Mouse (Mus musculus): ENCODE data around the gene Zfp410.

The Zfp410 gene

DNA sequence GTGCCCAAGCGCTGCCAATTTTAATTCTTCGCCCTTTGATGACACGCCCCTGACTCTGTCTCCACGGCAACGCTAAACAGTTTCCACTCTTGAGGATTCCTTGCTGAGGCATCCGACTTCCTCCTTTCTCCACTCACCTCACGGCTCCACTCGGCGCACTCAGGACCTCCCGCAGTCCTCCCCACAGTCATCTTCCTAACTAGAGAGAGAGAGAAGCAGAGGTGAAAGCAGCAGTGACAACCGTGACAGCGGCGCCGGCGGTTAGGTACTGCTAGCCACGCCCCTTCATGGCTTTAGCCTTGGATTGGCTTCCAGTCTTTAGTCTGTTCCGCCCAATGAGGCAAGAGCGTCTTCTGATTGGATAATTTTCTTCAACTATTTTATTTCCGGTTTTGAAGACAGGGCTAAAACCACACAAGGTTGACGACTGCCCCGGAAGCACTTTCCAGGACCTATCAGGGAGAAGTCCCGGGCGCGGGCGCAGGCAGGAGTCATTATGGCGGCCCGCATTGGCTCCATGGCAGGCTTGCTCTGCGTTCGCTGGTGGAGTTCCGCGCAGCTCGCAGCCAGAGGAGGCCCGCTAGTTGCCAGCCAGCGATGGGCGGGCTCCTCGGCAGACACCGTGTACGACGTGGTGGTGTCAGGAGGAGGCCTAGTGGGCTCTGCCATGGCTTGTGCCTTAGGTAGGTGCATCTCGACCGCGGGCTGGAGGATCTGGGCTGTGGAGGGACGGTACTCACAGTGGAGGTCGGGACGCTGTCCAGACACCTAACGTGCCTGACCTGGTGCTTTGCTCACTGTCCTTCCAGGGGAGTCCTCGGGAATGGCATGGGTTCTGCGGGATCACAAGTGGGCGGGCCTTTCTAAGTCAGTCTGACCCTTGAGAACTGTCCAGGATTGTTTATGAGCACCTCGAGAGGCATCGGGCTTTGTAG lies 45.2 kb downstream of the Zfp410 start, which contains the start of the genes Coq6 and Fam161b:
Gene Coq6, plus strand, starts transcription at position 103 of the 935 bp plus-strand sequence.
Gene Fam161b, minus strand, starts transcription at position 279 of the 935 bp plus-strand sequence.
- ATAC-seq (ENCODE audit: low TSS enrichment) = peak; percentile 98

DNA sequence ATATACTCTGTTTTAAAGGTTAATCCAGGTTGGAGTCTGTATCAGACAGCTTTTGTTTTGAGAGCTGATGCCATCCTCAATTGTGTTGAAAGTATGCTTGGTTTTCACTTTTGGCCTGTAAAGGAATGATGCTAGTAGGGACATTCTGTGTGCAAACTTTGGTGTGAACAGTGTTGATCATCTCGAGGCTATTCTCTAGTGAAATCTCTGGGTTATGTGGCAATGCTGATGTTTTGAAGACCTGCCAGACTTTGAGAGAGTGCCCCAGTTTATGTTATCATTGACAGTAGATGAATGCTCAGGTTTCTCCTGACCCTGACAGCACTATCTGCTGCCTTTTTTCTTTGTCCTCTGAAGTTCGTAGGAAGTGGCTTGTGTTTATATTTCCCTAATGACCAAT lies 46.2 kb downstream of the Zfp410 start:
- ATAC-seq (ENCODE audit: low TSS enrichment) = no peak

DNA sequence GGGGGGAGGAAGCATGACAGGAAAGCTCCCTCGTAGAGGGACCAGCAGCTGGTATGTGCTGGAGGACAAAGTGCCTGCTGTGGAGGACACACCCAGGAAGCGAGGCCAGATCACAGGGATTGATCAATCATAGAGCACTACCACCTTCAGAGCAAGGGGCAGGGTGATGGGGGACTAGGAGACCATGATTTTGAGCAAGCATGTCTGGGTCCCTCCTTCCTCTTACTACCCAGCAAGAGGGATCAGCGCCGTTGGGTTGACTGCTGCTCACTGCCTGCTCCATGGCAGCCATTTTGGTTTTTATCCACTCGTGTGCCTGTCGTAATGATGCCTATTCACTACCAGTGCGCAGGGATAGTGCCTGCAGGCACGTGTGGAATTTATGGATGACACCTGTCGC lies 47.6 kb downstream of the Zfp410 start:
- no peak for ATAC-seq (ENCODE audit: low TSS enrichment)

- no peak for ATAC-seq (ENCODE audit: low TSS enrichment)
These were observed 48.5 kb downstream of the Zfp410 start for GRCm38 (mm10) chr12:84365137-84365536.

GRCm38 (mm10) chr12:84366971-84367370 lies 50.3 kb downstream of the Zfp410 start:
- no peak for ATAC-seq (ENCODE audit: low TSS enrichment)

- ATAC-seq (ENCODE audit: low TSS enrichment) = no peak
These were observed 55.0 kb downstream of the Zfp410 start for GRCm38 (mm10) chr12:84371647-84372046.

DNA sequence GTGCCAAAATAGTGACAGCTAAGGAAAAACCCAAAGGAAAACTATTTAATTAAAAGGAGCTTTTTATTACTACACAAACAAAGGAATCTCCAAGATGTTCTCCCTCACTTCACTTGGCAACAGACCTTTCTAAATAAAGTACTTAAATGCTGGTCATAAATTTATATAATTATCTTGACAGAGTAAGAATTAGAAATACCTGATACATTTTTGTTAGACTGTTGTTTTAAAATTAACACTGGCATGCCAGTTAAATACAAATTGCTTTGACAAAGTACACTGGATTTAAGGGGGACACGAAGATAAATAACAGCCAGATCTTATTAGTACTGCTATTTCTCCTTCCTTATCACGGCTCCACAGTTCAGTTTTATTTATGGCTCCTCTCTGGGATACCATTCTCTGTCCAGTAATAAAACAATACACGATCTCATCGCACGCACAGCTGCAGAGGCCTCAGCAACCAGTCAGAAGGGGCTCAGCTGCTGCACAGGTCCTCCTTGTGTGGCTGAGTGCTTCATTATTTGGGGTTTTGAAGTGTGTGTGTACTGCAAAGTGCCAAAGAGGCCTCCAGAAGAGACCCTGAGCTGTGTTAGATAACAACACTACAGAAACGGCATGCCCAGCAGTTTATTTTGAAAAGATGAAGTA lies 57.3 kb downstream of the Zfp410 start:
- no peak for ATAC-seq (ENCODE audit: low TSS enrichment)

GRCm38 (mm10) chr12:84382369-84382768 lies 65.7 kb downstream of the Zfp410 start:
- no peak for ATAC-seq (ENCODE audit: low TSS enrichment)

- peak; percentile 27; the same call in 1 of the 2 replicates for ATAC-seq (ENCODE audit: low TSS enrichment)
These were observed 68.0 kb downstream of the Zfp410 start for GRCm38 (mm10) chr12:84384644-84385081.

DNA sequence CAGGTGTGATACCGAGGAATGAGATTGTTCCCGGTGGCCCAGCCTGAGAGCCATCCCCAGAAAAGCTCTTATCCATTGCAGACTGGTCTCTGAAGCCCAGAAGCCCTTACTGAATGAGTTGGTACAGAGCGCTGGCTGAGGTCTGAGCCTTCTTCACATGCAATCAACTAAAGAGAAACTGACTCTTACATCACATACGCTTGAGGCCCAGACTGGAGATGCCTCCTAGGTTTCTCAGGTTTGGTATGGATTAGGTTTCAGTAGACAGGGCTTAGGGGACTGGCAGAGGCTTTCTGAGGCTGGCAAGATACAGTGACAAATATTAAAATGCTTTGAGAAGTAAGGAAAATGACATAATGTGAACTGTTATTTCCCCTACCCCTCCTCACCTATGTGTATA lies 68.8 kb downstream of the Zfp410 start:
- ATAC-seq (ENCODE audit: low TSS enrichment) = peak; percentile 20; the same call in 1 of the 2 replicates

DNA sequence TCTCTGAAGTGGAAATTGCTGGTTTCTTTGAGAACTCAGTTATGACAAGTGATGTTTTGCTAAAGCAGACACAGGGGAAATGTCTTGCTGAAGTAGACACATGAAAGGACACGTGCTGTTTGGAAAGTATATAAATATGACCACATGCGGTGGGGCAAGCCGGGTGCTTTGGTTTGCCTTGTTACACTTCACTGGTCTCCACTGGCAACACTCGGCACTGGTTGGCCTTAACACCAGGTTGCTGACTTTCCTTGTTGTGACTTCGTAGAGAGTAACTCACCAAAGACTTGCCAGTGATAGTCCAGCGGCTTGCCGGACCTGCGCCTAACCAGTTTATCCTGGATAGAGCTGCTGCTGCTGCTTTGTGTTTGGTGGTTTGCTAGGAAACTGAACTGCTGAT lies 71.4 kb downstream of the Zfp410 start:
- ATAC-seq (ENCODE audit: low TSS enrichment) = no peak

GRCm38 (mm10) chr12:84388774-84389400 lies 72.2 kb downstream of the Zfp410 start:
- ATAC-seq (ENCODE audit: low TSS enrichment) = no peak

GRCm38 (mm10) chr12:84390336-84390735 lies 73.7 kb downstream of the Zfp410 start:
- no peak for ATAC-seq (ENCODE audit: low TSS enrichment)

- no peak for ATAC-seq (ENCODE audit: low TSS enrichment)
These were observed 76.0 kb downstream of the Zfp410 start for GRCm38 (mm10) chr12:84392681-84393080.

Data from frontal cortex, adult (tissue).